Mouse (Mus musculus) kidney, embryonic 14.5 days (tissue): Measurements from ENCODE around the gene Il27ra. TPM values are rescaled to one million over a fixed set of nuclear protein-coding genes. Genes with fewer than 3 reads are reported as not detected.

Experiments used
- ATAC-seq: fragments of 200-750 bp; cut with Nextera tagmentation; 2 replicates; pipeline ENCODE4 v1.8.0; 2017; ENCODE audit warnings: moderate number of reproducible peaks, mild to moderate bottlenecking, moderate TSS enrichment, moderate library complexity; ENCODE audit not compliant: low FRiP score, low TSS enrichment
- H3K27ac ChIP-seq: fragments of 300-500 bp; sonication (generic); 2 replicates; pipeline ENCODE4 v1.5.1; 2014; ENCODE audit warnings: low read depth, mild to moderate bottlenecking, low read length, moderate library complexity, mixed read lengths
- H3K27me3 ChIP-seq: fragments of 300-500 bp; sonication (generic); 2 replicates; pipeline ENCODE4 v1.6.1; 2014; ENCODE audit warnings: mild to moderate bottlenecking, low read length; ENCODE audit not compliant: control insufficient read depth, insufficient read depth
- H3K36me3 ChIP-seq: fragments of 300-500 bp; sonication (generic); 2 replicates; pipeline ENCODE4 v1.6.1; 2014; ENCODE audit warnings: low read length, mixed read lengths; ENCODE audit not compliant: control insufficient read depth, insufficient read depth
- H3K4me1 ChIP-seq: fragments of 300-500 bp; sonication (generic); 2 replicates; pipeline ENCODE4 v1.6.1; 2014; ENCODE audit warnings: low read length, mixed read lengths; ENCODE audit not compliant: control insufficient read depth, insufficient read depth
- H3K4me2 ChIP-seq: fragments of 300-500 bp; sonication (generic); replicated peaks from 2 replicates; pipeline ENCODE4 v1.6.1; 2014; ENCODE audit warnings: low read depth, mild to moderate bottlenecking, low read length
- H3K4me3 ChIP-seq: fragments of 300-500 bp; sonication (generic); 2 replicates; pipeline ENCODE4 v1.5.1; 2014; ENCODE audit warnings: mild to moderate bottlenecking, low read length
- H3K9ac ChIP-seq: fragments of 300-500 bp; sonication (generic); 2 replicates; pipeline ENCODE4 v1.6.1; 2014; ENCODE audit warnings: low read depth, mild to moderate bottlenecking, low read length, moderate library complexity
- H3K9me3 ChIP-seq: fragments of 300-500 bp; sonication (generic); 2 replicates; pipeline ENCODE4 v1.6.1; 2016; ENCODE audit warnings: low read length; ENCODE audit not compliant: control insufficient read depth
- WGBS: fragments of 180-500 bp; shearing (Covaris S2); extraction: QIAGEN DNeasy Blood & Tissue Kit; methylation state at CpG from one replicate; pipeline ENCODE4 v1.1.7; 2014; 5-methylcytosine and 5-hydroxymethylcytosine counted together
- polyA plus RNA-seq: library from polyadenylated mRNA; unstranded; fragments of >200 nt; fragmentation: Nextera tagmentation; extraction: Ambion mirVana; gene quantifications from 2 replicates; pipeline ENCODE4 v1.2.1, GENCODE M21; 2014

The Il27ra gene
- 1.4 and 1.6 TPM in 2 replicates for polyA plus RNA-seq

- ATAC-seq = peak; percentile 79
- H3K36me3 ChIP-seq = no peaks in the 10 kb centered on the region
- peaks cover 35% of the 10 kb centered on the region for H3K27me3 ChIP-seq
- H3K9ac ChIP-seq = peak within 1 kb of the TSS; percentile 38
- H3K4me3 ChIP-seq = peak within 1 kb of the TSS; percentile 39
- peak within 1 kb of the TSS; percentile 79 for H3K4me2 ChIP-seq
- 5% methylated on average over 37 of the region's 40 CpGs for WGBS
- no peak within 1 kb of the TSS for H3K27ac ChIP-seq
- H3K4me1 ChIP-seq = peaks cover 11% of the 10 kb centered on the region; the same call in 1 of the 2 replicates
- H3K9me3 ChIP-seq = no peaks in the 10 kb centered on the region; the same call in 1 of the 2 replicates
Observed at GRCm38 (mm10) chr8:84042066-84042947, at the start of gene Il27ra. Gene Il27ra (minus strand): TSS chr8:84042589.

- H3K9me3 ChIP-seq = no peaks in the 10 kb centered on the region
- no peaks in the 10 kb centered on the region for H3K27me3 ChIP-seq
- peaks cover 81% of the 10 kb centered on the region for H3K36me3 ChIP-seq
- no peak overlapping the region for H3K9ac ChIP-seq
- no peak overlapping the region for H3K4me2 ChIP-seq
- no peak for ATAC-seq
- WGBS = 89% methylated on average over 8 of the region's 8 CpGs
- no peak overlapping the region for H3K4me3 ChIP-seq
- H3K27ac ChIP-seq = no peak overlapping the region
- H3K4me1 ChIP-seq = no peaks in the 10 kb centered on the region
Observed at GRCm38 (mm10) chr8:84090585-84090984, 48.2 kb upstream of the Il27ra start.

- 73% methylated on average over 9 of the region's 9 CpGs for WGBS
- H3K9me3 ChIP-seq = no peaks in the 10 kb centered on the region
- H3K27me3 ChIP-seq = no peaks in the 10 kb centered on the region
- H3K4me3 ChIP-seq = no peak overlapping the region
- H3K4me2 ChIP-seq = no peak overlapping the region
- no peak overlapping the region for H3K9ac ChIP-seq
- H3K4me1 ChIP-seq = no peaks in the 10 kb centered on the region
- ATAC-seq = no peak
- no peak overlapping the region for H3K27ac ChIP-seq
- H3K36me3 ChIP-seq = peaks cover 76% of the 10 kb centered on the region
Observed at GRCm38 (mm10) chr8:84089277-84089676, 46.9 kb upstream of the Il27ra start.

GRCm38 (mm10) chr8:84087821-84088220 is 45.4 kb upstream of the Il27ra start:
- WGBS = 93% methylated on average over 14 of the region's 14 CpGs

DNA sequence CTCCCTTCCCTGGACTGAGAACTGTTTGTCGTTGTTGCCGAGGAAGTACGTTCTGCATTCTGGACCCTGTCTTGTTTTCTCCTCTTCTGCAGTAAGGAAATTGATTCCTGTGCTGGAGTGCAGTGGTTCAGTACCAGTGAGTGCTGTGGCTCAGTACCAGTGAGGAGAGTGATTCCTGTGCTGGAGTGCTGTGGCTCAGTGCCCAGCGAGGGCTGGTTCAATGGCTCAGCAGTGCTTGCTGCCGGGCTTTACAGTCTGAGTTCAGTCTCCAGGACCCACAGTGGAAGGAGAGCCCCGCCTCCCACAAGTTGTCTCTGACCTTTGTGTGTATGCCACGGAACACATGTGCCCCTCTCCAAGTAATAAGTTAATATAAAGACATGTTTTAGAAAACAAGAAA is 44.8 kb upstream of the Il27ra start:
- no peak for ATAC-seq
- Histone ChIP-seq H3K9ac (no peak overlapping the region), H3K27ac (no peak overlapping the region), H3K4me1 (no peaks in the 10 kb centered on the region), H3K27me3 (no peaks in the 10 kb centered on the region), H3K4me2 (no peak overlapping the region), H3K36me3 (peaks cover 75% of the 10 kb centered on the region), H3K9me3 (no peaks in the 10 kb centered on the region), H3K4me3 (no peak overlapping the region)
- 88% methylated on average over 7 of the region's 7 CpGs for WGBS

More at GRCm38 (mm10) chr8:84087821-84088220, 45.4 kb upstream of the Il27ra start:
- no peak overlapping the region for H3K4me3 ChIP-seq
- ATAC-seq = no peak
- H3K4me1 ChIP-seq = no peaks in the 10 kb centered on the region
- H3K27ac ChIP-seq = no peak overlapping the region
- H3K4me2 ChIP-seq = no peak overlapping the region
- no peaks in the 10 kb centered on the region for H3K27me3 ChIP-seq
- no peak overlapping the region for H3K9ac ChIP-seq
- H3K9me3 ChIP-seq = no peaks in the 10 kb centered on the region
- H3K36me3 ChIP-seq = peaks cover 75% of the 10 kb centered on the region

DNA sequence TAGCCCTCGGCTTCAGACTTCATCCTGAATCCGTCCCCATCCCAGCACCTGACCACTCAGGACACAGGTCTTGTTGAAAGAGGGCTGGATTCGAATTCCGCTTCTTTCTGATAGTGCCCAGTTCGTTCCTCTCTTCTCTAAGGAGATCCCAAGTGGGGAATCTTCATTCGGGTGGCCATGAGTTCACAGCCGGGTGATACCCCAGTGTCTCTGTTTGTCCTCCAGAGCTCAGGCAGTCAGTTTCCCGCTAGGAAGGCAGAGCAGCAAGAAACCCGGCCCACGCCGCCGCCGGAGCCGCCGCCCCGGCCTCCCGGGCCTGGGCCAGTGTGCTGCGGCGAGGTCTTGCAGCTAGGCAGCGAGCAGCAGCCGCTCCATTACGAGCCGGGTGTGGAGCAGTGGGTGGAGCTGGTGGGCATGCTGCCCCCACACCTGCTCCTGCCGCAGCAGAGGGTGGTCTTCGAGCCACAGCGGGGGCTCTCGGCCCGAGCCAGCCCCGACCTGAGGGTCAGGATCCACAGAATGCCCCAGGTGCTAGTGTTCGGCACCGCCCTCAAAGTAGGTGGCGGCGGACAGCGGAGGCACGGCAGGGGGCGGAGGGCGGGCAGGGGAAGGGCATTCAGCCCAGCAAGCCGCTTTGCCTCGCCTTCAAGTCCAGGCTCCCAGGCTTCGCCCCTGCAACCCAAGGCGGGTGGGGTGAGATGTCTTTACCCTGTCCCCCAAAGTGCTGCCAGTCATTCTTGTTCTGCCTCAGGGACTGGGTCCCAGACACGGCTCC is 42.1 kb upstream of the Il27ra start:
- Histone ChIP-seq H3K9ac (no peak overlapping the region), H3K4me2 (no peak overlapping the region), H3K4me3 (no peak overlapping the region), H3K9me3 (no peaks in the 10 kb centered on the region), H3K36me3 (peaks cover 79% of the 10 kb centered on the region), H3K27me3 (no peaks in the 10 kb centered on the region), H3K27ac (no peak overlapping the region), H3K4me1 (no peaks in the 10 kb centered on the region)
- ATAC-seq = no peak
- 50% methylated on average over 42 of the region's 42 CpGs for WGBS

DNA sequence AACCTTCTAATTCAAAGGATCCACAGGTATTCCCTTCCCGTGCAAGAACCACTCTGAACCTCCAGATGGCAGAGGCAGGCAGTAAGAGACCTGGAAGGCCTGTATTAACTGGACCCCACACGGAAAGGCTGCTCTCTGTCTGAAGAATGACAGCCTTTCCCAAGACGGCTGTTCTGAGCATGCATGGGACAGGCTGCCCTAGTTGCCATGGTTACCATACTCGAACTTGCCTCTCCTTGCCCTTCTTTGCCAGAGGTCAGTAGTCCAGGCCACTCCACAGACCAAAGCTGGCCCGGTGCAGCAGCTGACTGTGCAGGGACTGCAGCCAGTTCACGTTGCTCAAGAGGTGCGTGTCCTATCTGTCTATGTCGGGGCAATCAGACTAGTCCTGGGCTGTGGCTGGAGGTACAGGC is 41.4 kb upstream of the Il27ra start:
- Histone ChIP-seq H3K27me3 (no peaks in the 10 kb centered on the region), H3K27ac (no peak overlapping the region), H3K36me3 (peaks cover 72% of the 10 kb centered on the region), H3K9me3 (no peaks in the 10 kb centered on the region), H3K9ac (no peak overlapping the region), H3K4me1 (no peaks in the 10 kb centered on the region), H3K4me2 (no peak overlapping the region), H3K4me3 (no peak overlapping the region)
- 0 out of 2 replicates have a peak, but pooled peaks have one; percentile 22 for ATAC-seq
- WGBS = 39% methylated on average over 8 of the region's 8 CpGs

- H3K9ac ChIP-seq = no peak overlapping the region
- WGBS = 82% methylated on average over 5 of the region's 5 CpGs
- H3K4me2 ChIP-seq = no peak overlapping the region
- no peak overlapping the region for H3K27ac ChIP-seq
- no peaks in the 10 kb centered on the region for H3K27me3 ChIP-seq
- no peak overlapping the region for H3K4me3 ChIP-seq
- no peaks in the 10 kb centered on the region for H3K4me1 ChIP-seq
- no peaks in the 10 kb centered on the region for H3K9me3 ChIP-seq
- no peak for ATAC-seq
- peaks cover 53% of the 10 kb centered on the region for H3K36me3 ChIP-seq
Observed at GRCm38 (mm10) chr8:84079206-84079605, 36.8 kb upstream of the Il27ra start.

DNA sequence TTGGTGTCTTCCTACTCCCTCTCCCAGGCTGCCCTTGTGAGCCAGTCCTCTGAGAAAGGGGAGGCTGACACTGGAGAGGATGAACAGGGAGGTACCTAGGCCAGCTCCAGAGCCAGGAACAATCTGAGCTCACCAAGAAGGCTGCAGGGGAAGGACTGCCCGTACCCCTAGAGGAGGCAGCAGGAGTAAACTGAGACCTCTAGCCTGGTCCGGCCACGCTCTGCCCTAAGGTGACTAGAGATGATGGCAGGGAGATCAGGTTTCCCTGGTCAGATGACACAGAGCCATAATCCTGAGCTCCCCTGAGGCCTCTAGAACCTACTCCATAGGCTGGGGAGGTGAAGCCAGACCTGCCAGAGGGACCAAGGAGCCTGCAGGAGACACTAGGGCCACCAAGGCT is 34.5 kb upstream of the Il27ra start:
- Histone ChIP-seq H3K36me3 (peaks cover 32% of the 10 kb centered on the region), H3K4me3 (no peak overlapping the region), H3K4me1 (peaks cover 9% of the 10 kb centered on the region), H3K9me3 (no peaks in the 10 kb centered on the region), H3K9ac (no peak overlapping the region), H3K27ac (no peak overlapping the region), H3K27me3 (no peaks in the 10 kb centered on the region), H3K4me2 (no peak overlapping the region)
- no peak for ATAC-seq
- WGBS = 28% methylated on average over 3 of the region's 3 CpGs
